Mouse (Mus musculus) C2C12 (cell line): ENCODE measurements around the gene Arl15. TPM values are rescaled to one million over a fixed set of nuclear protein-coding genes. Genes with fewer than 3 reads are reported as not detected.

Source experiments
- H3K27me3 ChIP-seq: one replicate; pipeline ENCODE4 v1.6.1; 2011; ENCODE audit not compliant: control insufficient read depth, insufficient read depth, insufficient read length
- H3K36me3 ChIP-seq: one replicate; pipeline ENCODE4 v1.6.1; 2011; ENCODE audit not compliant: control insufficient read depth, insufficient read depth
- H3K4me3 ChIP-seq: one replicate; pipeline ENCODE4 v1.5.1; 2011; ENCODE audit warnings: mild to moderate bottlenecking, control low read depth; ENCODE audit not compliant: poor library complexity, insufficient read depth, severe bottlenecking
- H3K79me2 ChIP-seq: one replicate; pipeline ENCODE4 v1.6.1; 2011; ENCODE audit not compliant: control insufficient read depth, insufficient read depth
- H3K79me3 ChIP-seq: one replicate; pipeline ENCODE4 v1.6.1; 2011; ENCODE audit warnings: low read depth, control low read depth
- H3ac ChIP-seq: one replicate; pipeline ENCODE3; 2011; ENCODE audit warnings: low read depth; ENCODE audit not compliant: control insufficient read depth, insufficient read length
- CEBPB ChIP-seq: IDR thresholded peaks from one replicate; pipeline ENCODE4 v1.6.1; 2011; ENCODE audit warnings: low read depth, mild to moderate bottlenecking, control low read depth, moderate library complexity
- CTCF ChIP-seq: IDR thresholded peaks from one replicate; pipeline ENCODE4 v1.5.1; 2011; ENCODE audit not compliant: control insufficient read depth, insufficient read depth, insufficient read length
- FOSL1 ChIP-seq: IDR thresholded peaks from one replicate; pipeline ENCODE4 v1.8.0; 2011; ENCODE audit warnings: mild to moderate bottlenecking, low read length; ENCODE audit not compliant: poor library complexity, insufficient read depth, severe bottlenecking
- MAX ChIP-seq: IDR thresholded peaks from one replicate; pipeline ENCODE4 v1.6.1; 2011; ENCODE audit warnings: mild to moderate bottlenecking, control low read depth
- MYOD1 ChIP-seq: IDR thresholded peaks from one replicate; pipeline ENCODE4 v1.6.1; 2011; ENCODE audit warnings: low read depth; ENCODE audit not compliant: control insufficient read depth, insufficient read length
- MYOG ChIP-seq: IDR thresholded peaks from one replicate; pipeline ENCODE4 v1.6.1; 2011; ENCODE audit not compliant: control insufficient read depth, insufficient read length; ENCODE audit errors: extremely low read depth
- USF1 ChIP-seq: IDR thresholded peaks from one replicate; pipeline ENCODE4 v1.6.1; 2011; ENCODE audit warnings: low read depth, mild to moderate bottlenecking, control low read depth, moderate library complexity
- polyA plus RNA-seq: library from polyadenylated mRNA; unstranded; fragments of >200 nt; fragmentation: generic; extraction: Trizol; gene quantifications from one replicate; pipeline ENCODE4 v1.2.1, GENCODE M21; 2012; ENCODE audit warnings: missing spikeins

Gene Arl15
- polyA plus RNA-seq, 1 experiment: 3.5 TPM

DNA sequence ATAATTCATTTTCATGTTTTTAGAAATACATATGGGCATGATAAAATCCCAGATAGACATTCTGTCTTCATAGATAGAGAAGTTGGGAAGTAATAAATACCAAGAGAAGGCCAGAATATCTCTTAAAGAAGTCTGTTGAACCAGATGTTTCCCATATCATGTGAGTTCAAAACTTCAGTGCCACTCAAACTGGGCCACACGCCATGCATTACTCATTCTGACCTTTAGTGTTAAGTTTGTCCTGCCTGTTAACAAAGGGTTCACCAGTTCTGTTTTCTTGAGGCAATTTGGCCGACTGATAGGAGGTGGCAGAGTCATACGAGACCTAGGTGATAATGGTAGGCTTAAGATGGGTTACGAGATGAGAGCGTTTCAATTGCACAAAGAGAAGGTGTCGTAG lies 71.1 kb downstream of the Arl15 start:
- H3K79me3 ChIP-seq: peaks cover 4% of the 10 kb centered on the region
- no peak overlapping the region for H3ac ChIP-seq
- H3K27me3 ChIP-seq: no peaks in the 10 kb centered on the region
- H3K79me2 ChIP-seq: no peaks in the 10 kb centered on the region
- no peaks in the 10 kb centered on the region for H3K36me3 ChIP-seq
- TF ChIP-seq FOSL1 (no peak), CTCF (no peak), USF1 (no peak), MYOD1 (no peak), MAX (no peak), MYOG (no peak), CEBPB (no peak)
- H3K4me3 ChIP-seq: no peak overlapping the region

DNA sequence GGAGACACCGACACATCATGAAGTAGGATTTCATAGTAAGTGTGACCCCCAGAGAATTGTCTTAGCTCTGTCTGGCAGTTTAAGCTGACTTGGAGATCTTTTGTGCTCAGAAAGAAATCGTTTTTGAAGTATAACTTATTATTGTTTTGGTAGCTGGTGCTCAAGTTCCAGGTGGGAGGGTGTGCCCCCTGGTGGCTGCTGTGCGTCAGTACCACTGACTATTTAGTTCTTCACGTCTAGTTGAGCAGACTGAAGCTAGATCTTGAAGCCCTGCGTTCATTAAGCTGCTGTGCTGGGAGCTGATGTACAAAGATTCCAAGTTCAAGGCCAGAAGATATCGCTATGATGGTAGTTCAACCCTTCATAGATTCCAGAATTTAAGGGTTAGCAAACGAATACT lies 71.5 kb downstream of the Arl15 start:
- no peak for TF ChIP-seq MYOD1
- no peak for TF ChIP-seq USF1
- no peak for TF ChIP-seq MAX
- TF ChIP-seq CTCF: peak; percentile 52
- TF ChIP-seq FOSL1: no peak
- TF ChIP-seq MYOG: no peak
- no peak for TF ChIP-seq CEBPB
- Histone ChIP-seq H3ac (no peak overlapping the region), H3K4me3 (no peak overlapping the region), H3K36me3 (no peaks in the 10 kb centered on the region), H3K27me3 (no peaks in the 10 kb centered on the region), H3K79me3 (peaks cover 4% of the 10 kb centered on the region), H3K79me2 (no peaks in the 10 kb centered on the region)

DNA sequence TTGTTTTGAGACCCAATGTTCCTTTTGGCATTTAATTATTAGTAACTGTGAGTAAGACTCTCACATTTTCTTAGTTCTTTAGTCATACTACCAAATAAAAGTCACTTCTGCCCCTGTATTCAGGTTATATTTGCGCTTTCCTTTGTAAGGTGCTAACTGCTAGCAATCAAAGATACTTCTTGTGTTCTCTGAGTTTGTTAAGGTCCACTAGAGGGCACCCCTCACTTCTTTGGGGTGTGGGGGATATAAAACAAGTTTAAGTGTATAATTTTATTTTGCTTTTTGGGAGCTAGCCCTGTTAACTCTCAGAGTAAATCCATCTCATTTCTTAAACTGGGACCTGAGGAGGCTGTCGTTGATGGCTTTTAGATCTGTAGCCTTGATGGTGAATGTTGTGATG lies 73.4 kb downstream of the Arl15 start:
- Histone ChIP-seq H3K36me3 (no peaks in the 10 kb centered on the region), H3K4me3 (no peak overlapping the region)

DNA sequence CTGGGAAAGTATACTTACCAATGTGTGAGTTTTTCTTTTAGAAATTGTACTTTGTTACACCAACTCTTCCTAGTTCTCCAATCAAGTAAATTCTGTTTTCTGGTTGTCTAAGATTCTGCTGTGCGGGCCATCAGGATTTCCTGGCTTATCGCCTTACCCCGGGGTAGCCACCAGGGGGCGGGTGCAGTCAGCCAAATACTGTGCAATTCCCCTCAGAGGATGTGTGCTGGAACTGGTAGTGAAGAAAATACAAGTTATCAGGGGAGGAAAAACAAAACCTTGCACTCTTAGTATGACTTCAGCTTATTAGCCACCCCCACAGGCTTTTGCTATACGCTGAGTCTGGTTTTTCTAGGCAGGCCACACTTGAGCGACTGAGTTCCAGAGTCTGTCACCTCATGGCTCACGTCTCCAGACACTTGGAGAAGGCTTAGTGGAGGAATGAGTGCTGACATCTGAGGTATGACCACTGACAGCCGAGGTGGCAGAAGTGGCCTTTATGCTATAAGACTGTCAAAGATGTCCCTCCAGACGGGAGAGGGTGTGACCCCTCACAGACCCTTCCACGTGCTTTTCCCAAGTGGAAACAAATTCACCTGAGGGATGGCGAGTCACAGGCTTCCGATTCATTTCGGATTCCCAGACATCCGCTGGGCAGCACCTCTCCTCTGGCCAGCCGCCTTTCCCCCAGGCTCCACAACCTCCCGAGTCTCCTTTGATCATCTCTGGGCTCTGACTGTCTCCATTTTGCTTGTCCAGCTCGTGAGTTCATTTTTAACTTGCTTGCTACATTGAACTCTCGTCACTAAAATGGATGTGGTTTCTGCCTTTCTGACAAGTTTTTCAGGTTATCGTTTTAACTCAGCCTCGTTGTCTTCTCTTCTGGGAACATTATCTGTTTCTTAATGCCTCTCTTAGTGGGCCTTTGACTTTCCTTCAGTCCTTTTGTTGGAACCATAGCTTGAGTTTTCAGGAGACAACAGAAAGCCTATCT lies 75.2 kb downstream of the Arl15 start:
- no peaks in the 10 kb centered on the region for H3K79me2 ChIP-seq
- H3K27me3 ChIP-seq: no peaks in the 10 kb centered on the region
- H3ac ChIP-seq: no peak overlapping the region
- TF ChIP-seq CTCF (peak; percentile 6), FOSL1 (no peak), MYOD1 (no peak), MYOG (no peak), CEBPB (no peak), MAX (no peak)
- H3K36me3 ChIP-seq: no peaks in the 10 kb centered on the region
- no peak overlapping the region for H3K4me3 ChIP-seq
- H3K79me3 ChIP-seq: peaks cover 4% of the 10 kb centered on the region

More for the DNA sequence above, 73.4 kb downstream of the Arl15 start:
- Histone ChIP-seq H3K79me2 (no peaks in the 10 kb centered on the region), H3ac (no peak overlapping the region), H3K27me3 (no peaks in the 10 kb centered on the region), H3K79me3 (peaks cover 4% of the 10 kb centered on the region)
- TF ChIP-seq FOSL1 (no peak), CEBPB (no peak), USF1 (no peak), MYOD1 (no peak), CTCF (no peak), MAX (no peak), MYOG (no peak)

DNA sequence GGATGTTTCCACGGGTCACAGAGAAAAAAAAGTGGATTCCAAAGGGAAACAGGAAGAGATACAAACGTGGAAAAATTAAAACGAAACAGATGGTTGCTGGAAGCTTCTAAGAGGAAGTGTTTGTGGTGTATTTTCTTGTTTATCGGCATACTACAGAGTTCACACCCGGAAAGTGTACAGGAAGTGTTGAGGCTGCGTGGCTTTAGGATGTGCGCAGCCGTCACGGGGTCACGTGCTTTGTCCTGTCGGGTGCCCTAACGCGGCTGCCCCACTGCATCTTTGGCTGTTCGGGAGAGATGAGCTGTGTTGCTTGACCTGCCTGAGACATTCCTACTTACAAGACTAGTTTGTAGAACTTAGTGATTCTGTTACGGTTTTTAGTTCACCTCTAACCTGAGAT lies 76.1 kb downstream of the Arl15 start:
- Histone ChIP-seq H3K79me2 (no peaks in the 10 kb centered on the region), H3K4me3 (no peak overlapping the region), H3K79me3 (peaks cover 4% of the 10 kb centered on the region), H3K36me3 (no peaks in the 10 kb centered on the region), H3ac (no peak overlapping the region), H3K27me3 (no peaks in the 10 kb centered on the region)
- TF ChIP-seq MYOG (no peak), CEBPB (no peak), CTCF (no peak), MYOD1 (no peak), MAX (no peak), USF1 (no peak), FOSL1 (no peak)
